Mouse (Mus musculus) right cerebral cortex, adult 2 months (tissue): Measurements from ENCODE around the gene Nyap2.
A peak's percentile ranks its signal among the peaks of the same experiment; 100 is the strongest.

Source experiments
- DNase-seq, 2 experiments: peaks; one replicate each; pipeline ENCODE4 v3.0.0; 2021 to 2022; ENCODE audit warnings: low spot score in 2 of 2

Gene Nyap2

GRCm38 (mm10) chr1:81076831-81077664 is at the start of gene Nyap2:
Gene Nyap2, plus strand, starts transcription at chr1:81076950.
- DNase-seq, result peak; percentile 65 to 72

- DNase-seq, result no peak
Measured at GRCm38 (mm10) chr1:81042907-81043868, 33.6 kb upstream of the Nyap2 start.

- no peak for DNase-seq
Measured at GRCm38 (mm10) chr1:81058340-81058739, 18.4 kb upstream of the Nyap2 start.

- DNase-seq, result no peak
Measured at GRCm38 (mm10) chr1:81058835-81059234, 17.9 kb upstream of the Nyap2 start.

GRCm38 (mm10) chr1:81062811-81063210 is 13.9 kb upstream of the Nyap2 start:
- no peak for DNase-seq

GRCm38 (mm10) chr1:81076259-81076658 is 491 bp upstream of the Nyap2 start:
- peak; percentile 60 to 64 for DNase-seq

GRCm38 (mm10) chr1:81077665-81078314 is 1.0 kb downstream of the Nyap2 start:
- no peak for DNase-seq

- no peak for DNase-seq
Measured at GRCm38 (mm10) chr1:81087485-81087884, 10.7 kb downstream of the Nyap2 start.

- no peak for DNase-seq
Measured at GRCm38 (mm10) chr1:81090400-81090799, 13.7 kb downstream of the Nyap2 start.

GRCm38 (mm10) chr1:81090979-81091378 is 14.2 kb downstream of the Nyap2 start:
- DNase-seq, result no peak

- DNase-seq, result no peak
Measured at GRCm38 (mm10) chr1:81092056-81092455, 15.3 kb downstream of the Nyap2 start.

GRCm38 (mm10) chr1:81092886-81093285 is 16.1 kb downstream of the Nyap2 start:
- no peak for DNase-seq

GRCm38 (mm10) chr1:81098950-81099349 is 22.2 kb downstream of the Nyap2 start:
- DNase-seq, result no peak

- no peak for DNase-seq
Measured at GRCm38 (mm10) chr1:81101749-81102148, 25.0 kb downstream of the Nyap2 start.

GRCm38 (mm10) chr1:81119732-81120131 is 43.0 kb downstream of the Nyap2 start:
- DNase-seq, result no peak

GRCm38 (mm10) chr1:81132007-81132712 is 55.4 kb downstream of the Nyap2 start:
- DNase-seq, result no peak

GRCm38 (mm10) chr1:81143855-81144254 is 67.1 kb downstream of the Nyap2 start:
- DNase-seq, result no peak

GRCm38 (mm10) chr1:81145576-81145975 is 68.8 kb downstream of the Nyap2 start:
- no peak for DNase-seq

- no peak for DNase-seq
Measured at GRCm38 (mm10) chr1:81169245-81169644, 92.5 kb downstream of the Nyap2 start.

GRCm38 (mm10) chr1:81172703-81173102 is 96.0 kb downstream of the Nyap2 start:
- DNase-seq, result no peak

- no peak for DNase-seq
Measured at GRCm38 (mm10) chr1:81173303-81173702, 96.6 kb downstream of the Nyap2 start.
